19 mouse cellular contexts compared by ENCODE assay signal in genomic region chr11:24203489-24203888, GRCm38 (mm10).
DNase-seq lines count a peak whose midpoint lies in the region; ATAC-seq and TF ChIP-seq lines count a peak whose summit lies in the region.
"Had no signal": no experiment of that assay in that cellular context is flagged by ENCODE, and none has a peak within 500 bp of the region (broad histone marks: within the 10 kb centered on the region; RNA-seq: fewer than 3 reads in every experiment).

No protein-coding gene starts in this region.

- no peak for ATAC-seq in heart, embryonic 12.5 days (ENCODE audit: insufficient number of reproducible peaks, low FRiP score)
- 0 out of 2 replicates have a peak, but pooled peaks have one; percentile 27 for ATAC-seq in intestine, embryonic 16.5 days
- ATAC-seq in intestine, embryonic 15.5 days = no peak
- ATAC-seq in stomach, embryonic 16.5 days (ENCODE audit: insufficient read depth, low FRiP score) = 0 out of 2 replicates have a peak, but pooled peaks have one; percentile 59
- ATAC-seq in stomach, postnatal 0 days (ENCODE audit: low FRiP score, low TSS enrichment) = no peak
- ATAC-seq: forebrain, embryonic 13.5 days; liver, embryonic 12.5 days had no signal

- peaks cover 33% of the 10 kb centered on the region for H3K4me1 ChIP-seq in heart, embryonic 12.5 days (replicated peaks)
- H3K4me1 ChIP-seq in heart, adult 2 months (ENCODE audit: control insufficient read depth, insufficient read depth, low read length) = no peaks in the 10 kb centered on the region
- H3K4me1 ChIP-seq in intestine, embryonic 16.5 days (ENCODE audit: control insufficient read depth, insufficient read depth, low read length) = peaks cover 10% of the 10 kb centered on the region; the same call in 1 of the 2 replicates
- H3K4me1 ChIP-seq in intestine, embryonic 15.5 days (replicated peaks) = 0 out of 2 replicates have a peak, but pooled peaks cover 2% of the 10 kb centered on the region
- peaks cover 8% of the 10 kb centered on the region for H3K4me1 ChIP-seq in stomach, embryonic 16.5 days (ENCODE audit: control insufficient read depth, insufficient read depth, low read length)
- H3K4me1 ChIP-seq in stomach, postnatal 0 days (replicated peaks; ENCODE audit: control insufficient read depth, insufficient read depth) = no peaks in the 10 kb centered on the region; the same call in 1 of the 2 replicates
- H3K4me1 ChIP-seq: hindbrain, embryonic 15.5 days had no signal

- DNase-seq in heart, adult 2 months = no peak
- no peak for DNase-seq in stomach, postnatal 0 days (ENCODE audit: low spot score)
- DNase-seq in layer of hippocampus, postnatal 14 days (ENCODE audit: low spot score in 2 of 2) = no peak
- DNase-seq: cerebellum, adult 18-20 months; cerebellum, postnatal 36 days; gastrocnemius, postnatal 10 days; kidney, adult 18-20 months; right cerebral cortex, postnatal 25 days had no signal

- no peak overlapping the region for H3K4me3 ChIP-seq in heart, embryonic 12.5 days
- no peak overlapping the region for H3K4me3 ChIP-seq in heart, adult 2 months
- no peak overlapping the region for H3K4me3 ChIP-seq in intestine, embryonic 16.5 days (ENCODE audit: low read length)
- H3K4me3 ChIP-seq in intestine, embryonic 15.5 days (replicated peaks) = no peak overlapping the region
- H3K4me3 ChIP-seq in stomach, embryonic 16.5 days (replicated peaks; ENCODE audit: low read length) = no peak overlapping the region
- no peak overlapping the region for H3K4me3 ChIP-seq in stomach, postnatal 0 days (ENCODE audit: low read depth, low read length)
- H3K4me3 ChIP-seq: forebrain, embryonic 13.5 days; hindbrain, embryonic 15.5 days; layer of hippocampus, adult 2 months; liver, embryonic 12.5 days; megakaryocyte, embryonic 14.5 days; stomach, embryonic 15.5 days had no signal

- H3K27me3 ChIP-seq in heart, embryonic 12.5 days (replicated peaks) = no peaks in the 10 kb centered on the region
- H3K27me3 ChIP-seq in heart, adult 2 months (ENCODE audit: control insufficient read depth, insufficient read depth, low read length) = no peaks in the 10 kb centered on the region
- H3K27me3 ChIP-seq in intestine, embryonic 16.5 days (replicated peaks; ENCODE audit: control insufficient read depth, insufficient read depth, low read length) = no peaks in the 10 kb centered on the region
- H3K27me3 ChIP-seq in intestine, embryonic 15.5 days (replicated peaks) = no peaks in the 10 kb centered on the region
- H3K27me3 ChIP-seq in stomach, embryonic 16.5 days (ENCODE audit: control insufficient read depth, insufficient read depth, low read length) = no peaks in the 10 kb centered on the region
- no peaks in the 10 kb centered on the region for H3K27me3 ChIP-seq in stomach, postnatal 0 days (ENCODE audit: control insufficient read depth, insufficient read depth, low read length)
- H3K27me3 ChIP-seq: CH12.LX; forebrain, embryonic 13.5 days; hindbrain, embryonic 15.5 days; liver, embryonic 12.5 days; stomach, embryonic 15.5 days had no signal

- no peak overlapping the region for H3K4me2 ChIP-seq in heart, embryonic 12.5 days
- no peak overlapping the region for H3K4me2 ChIP-seq in intestine, embryonic 16.5 days (ENCODE audit: low read depth, low read length)
- no peak overlapping the region for H3K4me2 ChIP-seq in intestine, embryonic 15.5 days (replicated peaks)
- H3K4me2 ChIP-seq in stomach, embryonic 16.5 days (ENCODE audit: low read depth, low read length) = no peak overlapping the region
- H3K4me2 ChIP-seq in stomach, postnatal 0 days (replicated peaks; ENCODE audit: low read depth) = no peak overlapping the region
- H3K4me2 ChIP-seq: forebrain, embryonic 13.5 days; hindbrain, embryonic 15.5 days; liver, embryonic 12.5 days; stomach, embryonic 15.5 days had no signal

- TF ChIP-seq EP300 in heart, adult 2 months (IDR thresholded peaks at IDR 0.05; ENCODE audit: insufficient read depth, low read depth, low read length) = no peak
- no peak for TF ChIP-seq EP300 in stomach, postnatal 0 days (optimal IDR thresholded peaks at IDR 0.05)

- H3K36me3 ChIP-seq in heart, embryonic 12.5 days = no peaks in the 10 kb centered on the region
- H3K36me3 ChIP-seq in heart, adult 2 months (ENCODE audit: control insufficient read depth, insufficient read depth, low read length) = no peaks in the 10 kb centered on the region
- no peaks in the 10 kb centered on the region for H3K36me3 ChIP-seq in intestine, embryonic 16.5 days (ENCODE audit: control insufficient read depth, insufficient read depth, low read length)
- H3K36me3 ChIP-seq in intestine, embryonic 15.5 days = no peaks in the 10 kb centered on the region
- H3K36me3 ChIP-seq in stomach, embryonic 16.5 days (ENCODE audit: control insufficient read depth, insufficient read depth, low read length) = no peaks in the 10 kb centered on the region
- H3K36me3 ChIP-seq in stomach, postnatal 0 days (ENCODE audit: control insufficient read depth, insufficient read depth, low read length) = no peaks in the 10 kb centered on the region
- H3K36me3 ChIP-seq: hindbrain, embryonic 15.5 days; liver, embryonic 12.5 days; stomach, embryonic 15.5 days had no signal

- H3K9ac ChIP-seq in heart, embryonic 12.5 days = no peak overlapping the region
- H3K9ac ChIP-seq in heart, adult 2 months (ENCODE audit: low read depth, low read length) = no peak overlapping the region
- no peak overlapping the region for H3K9ac ChIP-seq in intestine, embryonic 16.5 days (ENCODE audit: low read depth, low read length)
- no peak overlapping the region for H3K9ac ChIP-seq in intestine, embryonic 15.5 days
- H3K9ac ChIP-seq in stomach, embryonic 16.5 days (ENCODE audit: low read length) = no peak overlapping the region
- H3K9ac ChIP-seq in stomach, postnatal 0 days (ENCODE audit: low read length) = no peak overlapping the region
- H3K9ac ChIP-seq: forebrain, embryonic 13.5 days; hindbrain, embryonic 15.5 days; liver, embryonic 12.5 days; stomach, embryonic 15.5 days had no signal

- TF ChIP-seq POLR2A in heart, adult 2 months (IDR thresholded peaks at IDR 0.05; ENCODE audit: insufficient read depth, low read depth, low read length) = no peak

- whole genome bisulfite sequencing in heart, embryonic 12.5 days = 77% methylated on average over 1 of the region's 1 CpGs
- 84% methylated on average over 1 of the region's 1 CpGs for WGBS in heart, adult 2 months
- WGBS in intestine, embryonic 16.5 days = 88% methylated on average over 1 of the region's 1 CpGs
- 88% methylated on average over 1 of the region's 1 CpGs for WGBS in intestine, embryonic 15.5 days
- 69% methylated on average over 1 of the region's 1 CpGs for WGBS in stomach, embryonic 16.5 days
- WGBS in stomach, postnatal 0 days = 64% methylated on average over 1 of the region's 1 CpGs

- no peak for TF ChIP-seq CTCF in heart, adult 2 months (IDR thresholded peaks at IDR 0.05)
- TF ChIP-seq CTCF in stomach, postnatal 0 days (IDR thresholded peaks at IDR 0.05; ENCODE audit: low read depth) = no peak

- peak overlapping the region; percentile 50 for H3K27ac ChIP-seq in heart, embryonic 12.5 days (ENCODE audit: poor library complexity, severe bottlenecking)
- H3K27ac ChIP-seq in heart, adult 2 months = no peak overlapping the region
- H3K27ac ChIP-seq in intestine, embryonic 16.5 days (ENCODE audit: low read length) = no peak overlapping the region
- H3K27ac ChIP-seq in intestine, embryonic 15.5 days = no peak overlapping the region
- H3K27ac ChIP-seq in stomach, embryonic 16.5 days (ENCODE audit: low read length) = no peak overlapping the region
- H3K27ac ChIP-seq in stomach, postnatal 0 days (replicated peaks) = no peak overlapping the region
- H3K27ac ChIP-seq: forebrain, embryonic 13.5 days; hindbrain, embryonic 15.5 days; layer of hippocampus, adult 2 months; liver, embryonic 12.5 days; stomach, embryonic 15.5 days had no signal

- no peaks in the 10 kb centered on the region for H3K9me3 ChIP-seq in heart, embryonic 12.5 days (replicated peaks)
- no peaks in the 10 kb centered on the region for H3K9me3 ChIP-seq in intestine, embryonic 16.5 days (ENCODE audit: control insufficient read depth, low read length)
- no peaks in the 10 kb centered on the region for H3K9me3 ChIP-seq in intestine, embryonic 15.5 days
- no peaks in the 10 kb centered on the region for H3K9me3 ChIP-seq in stomach, embryonic 16.5 days (replicated peaks; ENCODE audit: control insufficient read depth, low read length)
- H3K9me3 ChIP-seq in stomach, postnatal 0 days (ENCODE audit: control insufficient read depth, low read length) = no peaks in the 10 kb centered on the region
- H3K9me3 ChIP-seq: forebrain, embryonic 13.5 days; hindbrain, embryonic 15.5 days; liver, embryonic 12.5 days; megakaryocyte, embryonic 14.5 days; stomach, embryonic 15.5 days had no signal

- intact Hi-C loops in heart, adult 2 months (cut with DNase I) = no loop called here

- no peaks in the 10 kb centered on the region for H3K79me2 ChIP-seq in heart, adult 2 months (replicated peaks; ENCODE audit: control insufficient read depth, insufficient read depth, low read length)

Comparison
In these comparisons a context has a peak if more than half of its experiments do, and no peak if none do; other contexts are left out.
1. ATAC-seq: peak in intestine, embryonic 16.5 days (single experiment) and stomach, embryonic 16.5 days (single experiment); none in heart, embryonic 12.5 days (single experiment), intestine, embryonic 15.5 days (single experiment) and stomach, postnatal 0 days (single experiment).